Mouse (Mus musculus) subcutaneous adipose tissue, adult 2 months (tissue): ENCODE measurements around the gene Sstr1. TPM values are rescaled to one million over a fixed set of nuclear protein-coding genes. Genes with fewer than 3 reads are reported as not detected.

ENCODE experiments used
- polyA plus RNA-seq: library from polyadenylated mRNA; depleted of rRNA; stranded (reverse); fragments of >200 nt; gene quantifications from 2 replicates; pipeline ENCODE4 v1.2.3, GENCODE M21; 2012; ENCODE audit warnings: low replicate concordance; rRNA removed

Sstr1 gene
- 0.06 and 0.89 TPM in 2 replicates for polyA plus RNA-seq

DNA sequence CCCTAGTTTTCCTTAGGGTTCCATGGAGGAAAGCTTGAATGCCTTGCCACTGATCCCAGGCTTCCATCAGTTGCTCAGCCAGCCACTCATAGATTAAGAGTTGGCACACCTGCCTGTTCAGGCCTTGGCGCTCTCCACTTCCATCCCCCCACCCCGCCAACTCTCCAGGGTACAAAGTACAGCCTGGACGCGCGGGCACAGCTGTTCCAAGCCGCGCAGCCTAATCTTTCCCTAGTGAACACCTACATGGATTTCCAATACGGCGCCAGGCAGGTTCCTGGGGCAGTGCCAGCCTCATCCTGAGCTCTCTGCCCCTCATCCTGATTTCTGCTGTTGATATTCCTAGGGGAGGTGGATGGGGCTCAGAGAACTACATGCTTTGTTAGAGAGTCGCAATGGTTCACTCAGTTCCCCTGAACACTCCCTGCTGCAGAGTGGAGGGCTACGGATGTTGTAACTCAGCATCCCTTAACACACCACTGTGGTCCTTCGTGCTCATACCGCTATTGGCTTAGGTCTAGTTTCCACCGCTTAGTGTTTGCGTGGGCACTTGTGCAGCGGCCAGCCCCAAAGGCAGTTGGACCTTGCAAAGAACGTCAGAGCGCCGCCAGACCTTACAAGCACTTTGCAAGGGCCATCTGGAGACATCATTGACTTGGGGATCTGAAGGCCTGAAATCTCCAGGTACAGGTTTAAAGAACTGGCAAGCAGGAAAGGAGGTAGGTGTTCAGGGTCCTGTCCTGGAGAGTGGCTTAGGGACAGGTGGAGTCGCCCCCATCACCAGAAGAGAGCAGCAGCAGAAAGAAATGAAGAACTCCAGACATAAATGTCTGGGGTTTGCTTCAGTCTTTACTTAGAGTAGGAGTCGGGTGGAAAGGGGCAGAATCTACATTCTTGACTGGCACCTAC lies at the start of gene Sstr1:
Gene Sstr1 (plus strand): TSS at position 610 of the 909 bp plus-strand sequence.

Other genes starting within 250 kb of the Sstr1 start
- gene Clec14a, start 57.5 kb downstream of the Sstr1 start, polyA plus RNA-seq = 10.1 and 12.3 TPM in 2 replicates